Mouse (Mus musculus): ENCODE data around the gene Tmem45a2.

- TF ChIP-seq POLR2A (IDR thresholded peaks at IDR 0.05; ENCODE audit: insufficient read depth, low read depth, low read length): no peak
- no peak for TF ChIP-seq CTCF (IDR thresholded peaks at IDR 0.05; ENCODE audit: insufficient read depth, low read depth, low read length)
These were observed 14.2 kb downstream of the Tmem45a2 start for GRCm38 (mm10) chr16:57056995-57057394.
